Mouse (Mus musculus): Measurements from ENCODE around the gene Fam53b.

The Fam53b gene

GRCm38 (mm10) chr7:132812619-132813415, 869 bp downstream of the Fam53b start:
- in situ Hi-C loops (cut with MboI; ENCODE audit: low pct_unique_long_range_greater_than_20kb in 1 of 2, low sequenced_read_pairs in 2 of 2, unreplicated experiment in 1 of 2): no loop called here

GRCm38 (mm10) chr7:132811716-132812618, 1.7 kb downstream of the Fam53b start:
- in situ Hi-C loops (cut with MboI; ENCODE audit: low pct_unique_long_range_greater_than_20kb in 1 of 2, low sequenced_read_pairs in 2 of 2, unreplicated experiment in 1 of 2): no loop called here

- in situ Hi-C loops (cut with MboI; ENCODE audit: low pct_unique_long_range_greater_than_20kb in 1 of 2, low sequenced_read_pairs in 2 of 2, unreplicated experiment in 1 of 2): no loop called here
Measured at GRCm38 (mm10) chr7:132810879-132811278, 2.8 kb downstream of the Fam53b start.

GRCm38 (mm10) chr7:132810368-132810767, 3.3 kb downstream of the Fam53b start:
- in situ Hi-C loops (cut with MboI; ENCODE audit: low pct_unique_long_range_greater_than_20kb in 1 of 2, low sequenced_read_pairs in 2 of 2, unreplicated experiment in 1 of 2): no loop called here

- in situ Hi-C loops (cut with MboI; ENCODE audit: low pct_unique_long_range_greater_than_20kb in 1 of 2, low sequenced_read_pairs in 2 of 2, unreplicated experiment in 1 of 2): loop anchor here in 1 of 2 experiments (5.0 kb wide), 1 partner anchor 62 kb away; no protein-coding TSS in a partner anchor
Measured at GRCm38 (mm10) chr7:132809721-132810120, 4.0 kb downstream of the Fam53b start.

GRCm38 (mm10) chr7:132808841-132809682, 4.6 kb downstream of the Fam53b start:
- in situ Hi-C loops (cut with MboI; ENCODE audit: low pct_unique_long_range_greater_than_20kb in 1 of 2, low sequenced_read_pairs in 2 of 2, unreplicated experiment in 1 of 2): loop anchor here in 1 of 2 experiments (5.0 kb wide), 1 partner anchor 62 kb away; no protein-coding TSS in a partner anchor

- in situ Hi-C loops (cut with MboI; ENCODE audit: low pct_unique_long_range_greater_than_20kb in 1 of 2, low sequenced_read_pairs in 2 of 2, unreplicated experiment in 1 of 2): loop anchor here in 1 of 2 experiments (5.0 kb wide), 1 partner anchor 61 kb away; no protein-coding TSS in a partner anchor
Measured at GRCm38 (mm10) chr7:132808051-132808796, 5.5 kb downstream of the Fam53b start.

GRCm38 (mm10) chr7:132806926-132807857, 6.5 kb downstream of the Fam53b start:
- in situ Hi-C loops (cut with MboI; ENCODE audit: low pct_unique_long_range_greater_than_20kb in 1 of 2, low sequenced_read_pairs in 2 of 2, unreplicated experiment in 1 of 2): loop anchor here in 1 of 2 experiments (5.0 kb wide), 1 partner anchor 60 kb away; no protein-coding TSS in a partner anchor

- in situ Hi-C loops (cut with MboI; ENCODE audit: low pct_unique_long_range_greater_than_20kb in 1 of 2, low sequenced_read_pairs in 2 of 2, unreplicated experiment in 1 of 2): loop anchor here in 1 of 2 experiments (5.0 kb wide), 1 partner anchor 59 kb away; no protein-coding TSS in a partner anchor
Measured at GRCm38 (mm10) chr7:132806286-132806685, 7.4 kb downstream of the Fam53b start.

- in situ Hi-C loops (cut with MboI; ENCODE audit: low pct_unique_long_range_greater_than_20kb in 1 of 2, low sequenced_read_pairs in 2 of 2, unreplicated experiment in 1 of 2): loop anchor here in 1 of 2 experiments (5.0 kb wide), 1 partner anchor 58 kb away; no protein-coding TSS in a partner anchor
Measured at GRCm38 (mm10) chr7:132804951-132805350, 8.7 kb downstream of the Fam53b start.

GRCm38 (mm10) chr7:132804461-132804860, 9.2 kb downstream of the Fam53b start:
- in situ Hi-C loops (cut with MboI; ENCODE audit: low pct_unique_long_range_greater_than_20kb in 1 of 2, low sequenced_read_pairs in 2 of 2, unreplicated experiment in 1 of 2): no loop called here

- in situ Hi-C loops (cut with MboI; ENCODE audit: low pct_unique_long_range_greater_than_20kb in 1 of 2, low sequenced_read_pairs in 2 of 2, unreplicated experiment in 1 of 2): no loop called here
Measured at GRCm38 (mm10) chr7:132803962-132804361, 9.7 kb downstream of the Fam53b start.

GRCm38 (mm10) chr7:132803336-132803735, 10.3 kb downstream of the Fam53b start:
- in situ Hi-C loops (cut with MboI; ENCODE audit: low pct_unique_long_range_greater_than_20kb in 1 of 2, low sequenced_read_pairs in 2 of 2, unreplicated experiment in 1 of 2): no loop called here

- in situ Hi-C loops (cut with MboI; ENCODE audit: low pct_unique_long_range_greater_than_20kb in 1 of 2, low sequenced_read_pairs in 2 of 2, unreplicated experiment in 1 of 2): no loop called here
Measured at GRCm38 (mm10) chr7:132802691-132803090, 11.0 kb downstream of the Fam53b start.

- in situ Hi-C loops (cut with MboI; ENCODE audit: low pct_unique_long_range_greater_than_20kb in 1 of 2, low sequenced_read_pairs in 2 of 2, unreplicated experiment in 1 of 2): no loop called here
Measured at GRCm38 (mm10) chr7:132802066-132802465, 11.6 kb downstream of the Fam53b start.

- in situ Hi-C loops (cut with MboI; ENCODE audit: low pct_unique_long_range_greater_than_20kb in 1 of 2, low sequenced_read_pairs in 2 of 2, unreplicated experiment in 1 of 2): no loop called here
Measured at GRCm38 (mm10) chr7:132801509-132801908, 12.2 kb downstream of the Fam53b start.
